Mouse (Mus musculus) cortical plate, adult 2 months (tissue): ENCODE measurements around the gene Man2a1.

Experiments used
- CTCF ChIP-seq: fragments of 200-500 bp; IDR thresholded peaks from 2 replicates; pipeline ENCODE4 v1.5.1; 2011; ENCODE audit warnings: mild to moderate bottlenecking, control low read depth, low read length; ENCODE audit not compliant: insufficient read depth; ENCODE audit errors: extremely low read depth
- POLR2A ChIP-seq: fragments of 200-500 bp; IDR thresholded peaks from 2 replicates; pipeline ENCODE4 v1.6.1; 2011; ENCODE audit warnings: mild to moderate bottlenecking, low read length, control low read depth; ENCODE audit not compliant: insufficient read depth; ENCODE audit errors: extremely low read depth

- TF ChIP-seq POLR2A, result no peak
- TF ChIP-seq CTCF, result no peak
These were observed 169.7 kb downstream of the Man2a1 start for GRCm38 (mm10) chr17:64770277-64770676.
